Mouse (Mus musculus) c-Kit-positive CD71-negative TER-119-negative erythroid progenitor cells, embryonic 14.5 days (primary cell): ENCODE measurements around the gene Trpm4.

ENCODE experiments used
- DNase-seq: peaks from one replicate; pipeline ENCODE4 v3.0.0-alpha.2; 2013; ENCODE audit warnings: low read depth

Gene Trpm4

DNA sequence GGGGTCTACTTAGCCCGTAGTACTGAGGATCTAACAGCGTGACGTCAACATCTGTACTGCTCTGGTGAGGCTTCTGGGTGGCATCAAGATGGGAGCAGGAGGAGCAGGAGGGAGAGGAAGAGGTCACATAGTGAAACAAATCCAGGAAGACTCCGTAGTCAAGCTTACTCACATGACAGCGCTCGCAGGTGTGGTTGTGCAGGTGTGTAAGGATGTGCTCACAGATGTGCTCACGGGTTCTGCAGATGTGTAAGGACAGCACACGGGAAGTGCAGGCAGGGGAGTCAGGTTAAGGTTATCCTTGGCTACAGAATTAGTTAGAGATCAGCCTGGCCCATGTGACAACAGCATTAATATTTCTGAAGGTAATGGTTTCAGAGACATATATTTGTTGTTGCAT lies 79.8 kb downstream of the Trpm4 start:
- no peak for DNase-seq
